Mouse (Mus musculus) cerebellum, adult 11-12 months (tissue): ENCODE results near the gene Fanci.

Experiments
- DNase-seq: peaks from one replicate; pipeline ENCODE4 v3.0.0; 2022

The Fanci gene

GRCm38 (mm10) chr7:79387991-79388390 is 3.7 kb upstream of the Fanci start:
- DNase-seq: no peak

GRCm38 (mm10) chr7:79388671-79389206 is 3.0 kb upstream of the Fanci start:
- no peak for DNase-seq

- no peak for DNase-seq
These were observed 1.5 kb upstream of the Fanci start for GRCm38 (mm10) chr7:79390141-79390708.

GRCm38 (mm10) chr7:79391471-79391870 is 258 bp upstream of the Fanci start:
- no peak for DNase-seq

- DNase-seq: no peak
These were observed 1.3 kb downstream of the Fanci start for GRCm38 (mm10) chr7:79392860-79393513.

- DNase-seq: no peak
These were observed 2.2 kb downstream of the Fanci start for GRCm38 (mm10) chr7:79393924-79394323.

- no peak for DNase-seq
These were observed 2.9 kb downstream of the Fanci start for GRCm38 (mm10) chr7:79394666-79395065.

- DNase-seq: no peak
These were observed 3.5 kb downstream of the Fanci start for GRCm38 (mm10) chr7:79395186-79395585.

GRCm38 (mm10) chr7:79397446-79397963 is 5.8 kb downstream of the Fanci start:
- no peak for DNase-seq

GRCm38 (mm10) chr7:79398426-79398825 is 6.7 kb downstream of the Fanci start:
- no peak for DNase-seq

- DNase-seq: no peak
These were observed 7.2 kb downstream of the Fanci start for GRCm38 (mm10) chr7:79398971-79399370.

GRCm38 (mm10) chr7:79400296-79400695 is 8.6 kb downstream of the Fanci start:
- DNase-seq: no peak

- DNase-seq: no peak
These were observed 23.0 kb downstream of the Fanci start for GRCm38 (mm10) chr7:79414449-79415375.

- no peak for DNase-seq
These were observed 28.2 kb downstream of the Fanci start for GRCm38 (mm10) chr7:79419950-79420349.

- no peak for DNase-seq
These were observed 31.1 kb downstream of the Fanci start for GRCm38 (mm10) chr7:79422876-79423275.

GRCm38 (mm10) chr7:79425804-79426203 is 34.1 kb downstream of the Fanci start:
- DNase-seq: no peak

- DNase-seq: no peak
These were observed 36.5 kb downstream of the Fanci start for GRCm38 (mm10) chr7:79428243-79428642.

GRCm38 (mm10) chr7:79440035-79440434 is 48.3 kb downstream of the Fanci start:
- DNase-seq: no peak

- no peak for DNase-seq
These were observed 55.3 kb downstream of the Fanci start for GRCm38 (mm10) chr7:79447048-79447447.

- no peak for DNase-seq
These were observed 55.8 kb downstream of the Fanci start for GRCm38 (mm10) chr7:79447486-79447885.

GRCm38 (mm10) chr7:79461721-79462120 is 70.0 kb downstream of the Fanci start:
- no peak for DNase-seq

GRCm38 (mm10) chr7:79463376-79464077 is 71.8 kb downstream of the Fanci start:
- DNase-seq: no peak
